Mouse (Mus musculus): ENCODE data around the gene Ascc1. TPM values are rescaled to one million over a fixed set of nuclear protein-coding genes. Genes with fewer than 3 reads are reported as not detected.
"Not testable (repeated sequence)": the region's sequence is repeated elsewhere in the genome, so short reads cannot be mapped to it uniquely, and the experiment has no call there.

The Ascc1 gene
- polyA plus RNA-seq, 1 experiment from 2014 or later, result 45.2 TPM

DNA sequence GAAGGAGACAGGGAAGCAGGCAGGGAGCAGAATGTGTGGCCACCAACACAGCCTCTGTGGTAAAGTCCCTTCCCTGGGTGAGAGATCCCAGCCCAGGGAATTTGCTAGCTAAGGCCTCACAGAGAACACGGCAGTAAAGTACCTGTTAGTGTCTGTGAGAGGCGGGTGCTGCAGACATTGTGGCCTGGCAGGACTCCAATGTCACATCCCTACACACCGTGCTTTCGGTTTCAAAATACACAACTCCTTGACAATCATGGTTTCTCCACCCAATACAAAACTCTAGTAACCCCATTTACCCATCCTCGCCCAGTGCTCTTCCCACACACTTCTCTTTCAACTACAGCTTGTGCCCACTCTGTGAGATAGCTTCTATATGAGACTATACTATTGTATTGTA lies 136.1 kb downstream of the Ascc1 start:
- Histone ChIP-seq H3K36me3 (ENCODE audit: control insufficient read depth, insufficient read depth, low read length) (no peaks in the 10 kb centered on the region), H3K4me1 (ENCODE audit: control insufficient read depth, insufficient read depth, low read length) (peaks cover 6% of the 10 kb centered on the region), H3K4me2 (ENCODE audit: low read depth, severe bottlenecking) (no peak overlapping the region), H3K27ac (replicated peaks; ENCODE audit: low read depth, low read length) (no peak overlapping the region), H3K27me3 (ENCODE audit: control insufficient read depth, insufficient read depth, low read length) (no peaks in the 10 kb centered on the region), H3K9me3 (ENCODE audit: control insufficient read depth, low read length) (no peaks in the 10 kb centered on the region), H3K4me3 (ENCODE audit: low read depth, low read length) (no peak overlapping the region), H3K9ac (ENCODE audit: low read length) (no peak overlapping the region)
- ATAC-seq (ENCODE audit: insufficient number of reproducible peaks, low FRiP score, low TSS enrichment, low read depth), result no peak
- WGBS, result 87% methylated on average over 5 of the region's 5 CpGs
- DNase-seq (ENCODE audit: low spot score), result no peak

DNA sequence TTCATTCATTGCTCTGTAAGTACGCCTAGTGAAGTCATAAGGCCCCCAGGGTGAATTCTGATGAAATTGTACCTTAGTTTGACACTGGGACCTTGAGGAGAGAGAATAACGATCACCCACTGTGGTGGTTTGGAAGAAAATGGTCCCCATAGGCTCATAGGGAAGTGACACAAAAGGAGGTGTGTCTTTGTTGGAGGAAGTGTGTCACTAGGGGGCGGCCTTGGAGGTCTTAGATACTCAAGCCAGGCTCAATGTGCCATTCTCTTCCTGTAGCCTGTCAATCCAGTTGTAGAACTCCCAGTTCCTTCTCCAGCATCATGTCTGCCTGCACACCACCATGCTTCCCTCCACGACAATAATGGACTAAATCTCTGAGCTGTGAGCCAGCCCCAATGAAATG lies 138.1 kb downstream of the Ascc1 start:
- no peaks in the 10 kb centered on the region for H3K36me3 ChIP-seq (ENCODE audit: control insufficient read depth, insufficient read depth, low read length)
- H3K4me2 ChIP-seq (ENCODE audit: low read depth, severe bottlenecking), result no peak overlapping the region
- no peak overlapping the region for H3K9ac ChIP-seq (ENCODE audit: low read length)
- no peaks in the 10 kb centered on the region for H3K4me1 ChIP-seq (ENCODE audit: control insufficient read depth, insufficient read depth, low read length)
- WGBS, result 85% methylated on average over 4 of the region's 4 CpGs
- no peaks in the 10 kb centered on the region for H3K27me3 ChIP-seq (ENCODE audit: control insufficient read depth, insufficient read depth, low read length)
- DNase-seq (ENCODE audit: low spot score) (no peak), ATAC-seq (ENCODE audit: insufficient number of reproducible peaks, low FRiP score, low TSS enrichment, low read depth) (no peak)
- H3K27ac ChIP-seq (replicated peaks; ENCODE audit: low read depth, low read length), result no peak overlapping the region
- H3K9me3 ChIP-seq (ENCODE audit: control insufficient read depth, low read length), result no peaks in the 10 kb centered on the region
- H3K4me3 ChIP-seq (ENCODE audit: low read depth, low read length), result no peak overlapping the region

DNA sequence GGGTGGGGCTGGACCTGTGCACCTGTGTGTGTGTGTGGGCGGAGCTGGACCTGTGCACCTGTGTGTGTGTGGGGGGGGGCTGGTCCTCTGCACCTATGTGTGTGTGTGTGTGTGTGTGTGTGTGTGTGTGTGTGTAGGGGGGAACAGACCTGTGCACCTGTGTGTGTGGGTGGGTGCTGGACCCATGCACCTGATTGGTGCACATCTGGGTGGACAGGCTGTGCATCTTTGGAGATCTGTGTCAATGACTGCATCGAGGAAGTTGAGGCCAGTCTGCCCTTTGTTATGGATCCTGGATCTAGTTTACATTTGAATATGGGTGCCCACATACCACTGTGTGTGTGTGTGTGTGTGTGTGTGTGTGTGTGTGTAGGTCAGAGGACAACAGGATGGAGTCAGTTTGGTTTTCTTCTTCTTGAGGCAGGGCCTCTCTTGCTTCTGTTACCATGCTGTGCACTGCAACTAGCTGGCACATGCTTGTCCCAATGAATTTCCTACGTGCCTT lies 139.1 kb downstream of the Ascc1 start:
- 96% methylated on average over 3 of the region's 3 CpGs for WGBS

DNA sequence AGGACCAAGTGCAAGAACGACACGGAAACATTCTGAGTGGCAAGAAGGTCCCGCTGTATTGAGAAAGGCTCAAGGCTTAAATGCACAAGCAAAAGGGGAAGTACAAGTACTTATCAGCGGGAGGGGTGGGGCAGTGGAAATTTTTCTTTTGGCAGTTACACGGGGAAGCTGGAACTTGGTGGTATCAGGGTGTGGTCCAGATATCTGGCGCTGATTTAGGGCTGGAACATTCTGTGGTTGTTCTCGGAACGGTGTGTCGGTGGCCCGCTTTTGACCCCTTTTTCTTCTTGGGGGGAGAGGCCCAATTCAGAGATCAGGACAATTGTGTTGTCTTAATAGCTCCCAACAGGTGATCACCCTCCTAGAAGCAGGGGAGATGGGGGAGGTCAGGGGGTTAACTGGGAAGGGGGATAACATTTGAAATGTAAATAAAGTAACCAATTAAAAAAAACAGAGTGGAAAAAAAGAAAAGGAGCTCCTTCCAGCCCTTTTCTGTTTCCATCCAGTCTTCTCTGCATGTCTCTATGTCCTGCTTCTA lies 145.0 kb downstream of the Ascc1 start:
- not testable (repeated sequence) for H3K4me1 ChIP-seq (ENCODE audit: control insufficient read depth, insufficient read depth, low read length); H3K4me3 ChIP-seq (ENCODE audit: low read depth, low read length); DNase-seq (ENCODE audit: low spot score); H3K9ac ChIP-seq (ENCODE audit: low read length); H3K27ac ChIP-seq (replicated peaks; ENCODE audit: low read depth, low read length); H3K4me2 ChIP-seq (ENCODE audit: low read depth, severe bottlenecking); H3K9me3 ChIP-seq (ENCODE audit: control insufficient read depth, low read length); H3K36me3 ChIP-seq (ENCODE audit: control insufficient read depth, insufficient read depth, low read length); H3K27me3 ChIP-seq (ENCODE audit: control insufficient read depth, insufficient read depth, low read length)
- WGBS, result 76% methylated on average over 10 of the region's 10 CpGs
- 0 out of 2 replicates have a peak, but pooled peaks have one; percentile 20 for ATAC-seq (ENCODE audit: insufficient number of reproducible peaks, low FRiP score, low TSS enrichment, low read depth)

More for the DNA sequence above, 139.1 kb downstream of the Ascc1 start:
- ATAC-seq (ENCODE audit: insufficient number of reproducible peaks, low FRiP score, low TSS enrichment, low read depth) (no peak), DNase-seq (ENCODE audit: low spot score) (no peak)
- Histone ChIP-seq H3K9me3 (ENCODE audit: control insufficient read depth, low read length) (no peaks in the 10 kb centered on the region), H3K9ac (ENCODE audit: low read length) (no peak overlapping the region), H3K27ac (replicated peaks; ENCODE audit: low read depth, low read length) (no peak overlapping the region), H3K4me2 (ENCODE audit: low read depth, severe bottlenecking) (no peak overlapping the region), H3K4me1 (ENCODE audit: control insufficient read depth, insufficient read depth, low read length) (no peaks in the 10 kb centered on the region), H3K27me3 (ENCODE audit: control insufficient read depth, insufficient read depth, low read length) (no peaks in the 10 kb centered on the region), H3K4me3 (ENCODE audit: low read depth, low read length) (no peak overlapping the region), H3K36me3 (ENCODE audit: control insufficient read depth, insufficient read depth, low read length) (no peaks in the 10 kb centered on the region)

DNA sequence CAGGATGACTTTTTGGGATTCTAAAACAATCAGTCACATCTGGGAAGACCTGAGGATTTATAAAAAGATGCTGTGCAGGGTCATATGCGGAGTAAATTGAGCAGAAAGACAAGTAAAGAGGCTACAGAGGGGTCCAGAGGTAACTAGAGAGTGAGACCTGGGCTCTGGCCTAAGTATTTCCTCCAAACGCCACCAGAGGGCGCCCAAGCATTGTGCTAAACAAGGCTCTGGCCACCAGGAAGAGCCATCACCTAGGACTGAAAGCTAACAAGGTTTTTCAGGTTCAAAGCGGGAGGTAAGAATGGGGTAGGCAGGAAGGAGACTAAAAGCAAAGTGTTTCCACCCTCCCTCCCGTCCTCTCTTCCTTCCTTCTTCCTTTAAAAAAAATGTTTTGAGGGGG lies 145.5 kb downstream of the Ascc1 start:
- WGBS, result 7% methylated on average over 5 of the region's 5 CpGs
- no peak overlapping the region for H3K27ac ChIP-seq (replicated peaks; ENCODE audit: low read depth, low read length)
- H3K36me3 ChIP-seq (ENCODE audit: control insufficient read depth, insufficient read depth, low read length), result no peaks in the 10 kb centered on the region
- DNase-seq (ENCODE audit: low spot score) (peak; percentile 92), ATAC-seq (ENCODE audit: insufficient number of reproducible peaks, low FRiP score, low TSS enrichment, low read depth) (0 out of 2 replicates have a peak, but pooled peaks have one; percentile 56)
- no peak overlapping the region for H3K4me2 ChIP-seq (ENCODE audit: low read depth, severe bottlenecking)
- H3K9me3 ChIP-seq (ENCODE audit: control insufficient read depth, low read length), result no peaks in the 10 kb centered on the region
- H3K4me1 ChIP-seq (ENCODE audit: control insufficient read depth, insufficient read depth, low read length), result no peaks in the 10 kb centered on the region
- no peak overlapping the region for H3K4me3 ChIP-seq (ENCODE audit: low read depth, low read length)
- no peak overlapping the region for H3K9ac ChIP-seq (ENCODE audit: low read length)
- no peaks in the 10 kb centered on the region for H3K27me3 ChIP-seq (ENCODE audit: control insufficient read depth, insufficient read depth, low read length)

Small RNA genes lying within 50 kb of the gene (microRNA-seq; reads per million reads assigned to microRNA genes)
- gene Mir6906, result not detected

Other genes starting within 250 kb of the Ascc1 start
- gene Dnajb12, start 123.2 kb upstream of the Ascc1 start, polyA plus RNA-seq (2014; fragmentation: Nextera tagmentation; extraction: Ambion mirVana), result 22.5 and 23.8 TPM in 2 replicates
- 6.8 and 10.2 TPM in 2 replicates for gene Ddit4, start 51.0 kb upstream of the Ascc1 start, polyA plus RNA-seq (2014; fragmentation: Nextera tagmentation; extraction: Ambion mirVana)
- gene Anapc16, start 330 bp downstream of the Ascc1 start, polyA plus RNA-seq (2014; fragmentation: Nextera tagmentation; extraction: Ambion mirVana), result 111 and 112 TPM in 2 replicates
- gene Spock2, start 103.4 kb downstream of the Ascc1 start, polyA plus RNA-seq (2014; fragmentation: Nextera tagmentation; extraction: Ambion mirVana), result 1.8 and 2.0 TPM in 2 replicates
- 1.3 and 2.0 TPM in 2 replicates for gene Chst3, start 216.5 kb downstream of the Ascc1 start, polyA plus RNA-seq (2014; fragmentation: Nextera tagmentation; extraction: Ambion mirVana)